In genomic region chr1:184737876-184738479, GRCm38 (mm10) we compare ENCODE assay signal across 9 mouse cellular contexts. TPM values are rescaled to one million over a fixed set of nuclear protein-coding genes. Genes with fewer than 3 reads are reported as not detected.
DNase-seq lines count a peak whose midpoint lies in the region; ATAC-seq and TF ChIP-seq lines count a peak whose summit lies in the region.
"Had no signal": no experiment of that assay in that cellular context is flagged by ENCODE, and none has a peak within 500 bp of the region (broad histone marks: within the 10 kb centered on the region; RNA-seq: fewer than 3 reads in every experiment).

No protein-coding gene starts in this region.

- H3K27me3 ChIP-seq in cerebellum, adult 2 months (ENCODE audit: control insufficient read depth, insufficient read depth, low read length), result no peaks in the 10 kb centered on the region; the same call in 1 of the 2 replicates
- peaks cover 66% of the 10 kb centered on the region for H3K27me3 ChIP-seq in lung, embryonic 15.5 days
- H3K27me3 ChIP-seq: Patski had no signal

- peak; percentile 70; the same call in 1 of the 2 replicates for TF ChIP-seq CTCF in cerebellum, adult 2 months (IDR thresholded peaks at IDR 0.05; ENCODE audit: borderline replicate concordance, insufficient read depth, low read depth, low read length)

- peak in 1 of 2 experiments; percentile 26 for DNase-seq in cerebellum, adult 2 months
- DNase-seq in cerebellum, adult 9-10 months, result no peak
- DNase-seq in 3T3-L1 (ENCODE audit: low read depth, low spot score), result peak; percentile 83
- DNase-seq in adrenal gland, postnatal 25 days, result peak; percentile 65
- DNase-seq in gastrocnemius, postnatal 10 days, result peak; percentile 66
- peak; percentile 64 for DNase-seq in kidney, adult 9 months
- DNase-seq in skeletal muscle tissue, adult 2 months (ENCODE audit: low read depth, low spot score), result peak; percentile 64

- H3K9me3 ChIP-seq in lung, embryonic 15.5 days, result no peaks in the 10 kb centered on the region

- no peak overlapping the region for H3K9ac ChIP-seq in lung, embryonic 15.5 days

- H3K36me3 ChIP-seq in lung, embryonic 15.5 days, result no peaks in the 10 kb centered on the region

- H3K4me2 ChIP-seq in lung, embryonic 15.5 days, result no peak overlapping the region; the same call in 1 of the 2 replicates

- no peak for TF ChIP-seq POLR2A in cerebellum, adult 2 months (IDR thresholded peaks at IDR 0.05; ENCODE audit: borderline replicate concordance, insufficient read depth, low read length)

- peak; percentile 55; the same call in 1 of the 2 replicates for ATAC-seq in lung, embryonic 15.5 days (ENCODE audit: borderline replicate concordance, extremely low read depth, low FRiP score, low TSS enrichment)
- ATAC-seq: Patski had no signal

- H3K4me3 ChIP-seq in cerebellum, adult 2 months (replicated peaks; ENCODE audit: insufficient read depth, low read depth, low read length), result no peak overlapping the region
- no peak overlapping the region for H3K4me3 ChIP-seq in lung, embryonic 15.5 days

- no peaks in the 10 kb centered on the region for H3K4me1 ChIP-seq in cerebellum, adult 2 months (ENCODE audit: control insufficient read depth, insufficient read depth, low read length)
- H3K4me1 ChIP-seq in lung, embryonic 15.5 days, result peaks cover 22% of the 10 kb centered on the region

- 6% methylated on average over 13 of the region's 14 CpGs for WGBS in cerebellum, adult 2 months
- WGBS in lung, embryonic 15.5 days, result 3% methylated on average over 14 of the region's 14 CpGs

- H3K27ac ChIP-seq in cerebellum, adult 2 months (ENCODE audit: insufficient read depth, low read length), result no peak overlapping the region
- no peak overlapping the region for H3K27ac ChIP-seq in lung, embryonic 15.5 days

RNA-seq across cellular contexts. Expression of gene Hlx, which starts 5.6 kb away (rescaled TPM):
- polyA plus RNA-seq in cerebellum, adult 2 months (2012; rRNA removed), result 0.60 and 1.1 TPM in 2 replicates
- total RNA-seq in adrenal gland, postnatal 25 days (2021), result 10.6 and 12.8 TPM in 2 replicates
- 10 to 100 TPM; 26.8 to 27.5 TPM for total RNA-seq in gastrocnemius, postnatal 10 days (2021)
- 32.5 and 34.1 TPM in 2 replicates for polyA plus RNA-seq in lung, embryonic 15.5 days (2015; fragmentation: Nextera tagmentation; extraction: Ambion mirVana)
